Mouse (Mus musculus) forelimb bud, embryonic 11.5 days (tissue): ENCODE results near the gene Foxp1.

Experiments used
- DNase-seq: peaks from one replicate; pipeline ENCODE4 v3.0.0-alpha.2; 2012; ENCODE audit warnings: low read depth, low spot score

The Foxp1 gene

DNA sequence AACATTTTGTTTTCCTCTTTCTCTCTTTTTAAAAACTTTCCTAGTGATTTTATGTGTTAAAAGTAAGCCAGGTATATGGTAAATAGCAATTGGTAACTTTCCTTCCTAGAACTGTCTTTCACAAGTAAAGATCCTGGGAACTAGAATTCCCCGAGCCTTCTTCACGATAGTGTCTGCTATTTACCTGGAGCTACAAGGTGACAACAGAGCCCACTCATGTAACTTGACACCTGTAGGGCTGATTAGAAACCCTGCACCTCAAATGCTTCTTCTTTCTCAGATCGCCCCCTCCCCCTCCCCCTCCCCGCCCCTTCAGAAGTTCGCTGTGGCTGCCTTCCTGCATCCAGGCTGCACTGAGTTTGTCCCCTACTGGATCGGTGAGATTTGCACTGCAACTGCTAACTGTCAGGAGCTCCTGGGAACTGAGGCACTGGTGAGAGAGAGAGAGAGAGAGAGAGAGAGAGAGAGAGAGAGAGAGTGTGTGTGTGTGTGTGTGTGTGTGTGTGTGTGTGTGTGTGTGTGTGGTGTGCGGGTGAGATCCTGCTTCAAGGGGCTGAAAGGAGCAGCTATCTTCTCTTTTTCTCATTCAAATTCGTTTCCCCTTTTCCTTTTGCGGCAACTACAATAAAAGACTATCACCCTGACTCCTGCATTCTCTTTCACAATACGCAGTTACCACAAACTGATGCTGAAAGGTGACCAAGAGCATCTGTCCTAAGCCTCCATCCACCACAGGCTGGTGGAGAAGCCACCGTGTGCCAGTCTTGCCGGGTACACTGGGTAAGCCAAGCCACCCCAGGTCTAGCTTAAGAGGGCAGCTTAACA is 259.2 kb downstream of the Foxp1 start:
- DNase-seq, result no peak

DNA sequence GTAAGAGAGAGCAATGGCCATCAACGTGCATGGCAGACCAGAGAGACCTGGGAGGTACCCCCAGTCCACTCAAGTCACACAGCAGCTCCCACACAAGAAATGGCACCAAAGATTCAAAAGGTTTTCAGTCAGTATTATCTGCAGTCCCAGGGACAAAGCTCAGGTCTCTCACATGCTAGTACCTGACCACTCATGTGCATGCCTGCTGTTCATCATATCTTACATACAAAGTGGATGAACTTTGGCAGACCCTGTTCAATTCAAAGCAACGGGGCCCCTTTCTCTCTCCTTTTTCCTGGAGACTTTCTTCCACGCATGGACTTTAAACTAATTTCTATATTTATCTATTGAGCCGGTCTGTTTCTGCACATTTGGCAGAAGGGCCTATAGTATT is 260.8 kb downstream of the Foxp1 start:
- no peak for DNase-seq

DNA sequence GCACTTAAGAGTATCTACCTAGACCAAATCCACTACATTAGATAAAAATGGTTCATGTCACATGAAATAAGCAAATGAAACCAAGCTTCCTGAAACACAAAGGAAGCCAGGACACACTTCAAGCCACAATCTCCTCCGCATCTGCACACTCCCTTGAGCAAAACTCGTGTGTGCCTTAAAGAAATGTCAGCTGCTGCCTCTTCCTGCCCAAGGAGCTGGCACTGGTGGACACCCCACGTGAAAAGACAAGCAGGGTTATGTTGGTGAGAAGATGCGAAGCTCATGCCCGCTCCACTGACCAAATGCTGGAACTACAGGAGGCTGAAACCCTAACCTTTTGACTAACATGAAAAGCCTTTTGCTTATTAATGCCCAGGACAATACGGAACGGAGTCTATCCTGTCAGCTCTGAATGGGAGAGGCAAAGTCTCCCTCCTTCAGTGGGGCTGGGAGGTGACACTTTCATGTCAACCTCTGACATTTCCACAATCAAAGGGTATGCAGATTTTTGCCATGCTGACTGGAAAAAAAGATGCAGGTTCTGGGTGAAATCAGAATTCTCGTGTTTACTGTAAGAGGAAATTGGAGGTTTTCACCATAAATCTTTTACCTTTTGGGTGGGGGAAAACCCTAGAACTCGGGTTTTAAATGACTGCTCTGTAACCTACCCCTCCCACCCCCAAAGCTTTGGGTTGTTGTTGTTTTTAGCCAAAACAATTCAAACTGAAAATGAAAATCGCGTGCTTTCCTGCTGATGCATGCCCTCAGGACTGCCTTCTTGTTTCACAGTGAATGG is 261.4 kb downstream of the Foxp1 start:
- DNase-seq, result no peak

DNA sequence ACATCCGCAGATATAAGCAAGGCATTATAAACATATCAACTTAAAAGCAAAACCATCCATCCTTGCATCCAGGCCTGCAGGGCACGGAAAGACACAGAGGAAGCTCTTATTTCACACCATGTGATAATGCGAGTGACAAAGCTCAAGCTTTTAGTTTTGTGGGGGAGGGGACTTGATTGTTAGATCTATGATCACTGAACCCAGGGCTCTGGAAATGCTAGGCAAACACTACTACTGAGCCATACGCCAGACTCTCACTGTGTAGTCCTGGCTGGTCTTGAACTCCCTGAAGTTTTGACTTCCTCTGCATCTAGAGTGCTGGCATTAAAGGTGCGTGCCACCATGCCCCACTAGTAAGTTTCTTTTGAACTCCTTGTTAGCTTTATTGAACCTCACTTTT is 264.2 kb downstream of the Foxp1 start:
- DNase-seq, result no peak

DNA sequence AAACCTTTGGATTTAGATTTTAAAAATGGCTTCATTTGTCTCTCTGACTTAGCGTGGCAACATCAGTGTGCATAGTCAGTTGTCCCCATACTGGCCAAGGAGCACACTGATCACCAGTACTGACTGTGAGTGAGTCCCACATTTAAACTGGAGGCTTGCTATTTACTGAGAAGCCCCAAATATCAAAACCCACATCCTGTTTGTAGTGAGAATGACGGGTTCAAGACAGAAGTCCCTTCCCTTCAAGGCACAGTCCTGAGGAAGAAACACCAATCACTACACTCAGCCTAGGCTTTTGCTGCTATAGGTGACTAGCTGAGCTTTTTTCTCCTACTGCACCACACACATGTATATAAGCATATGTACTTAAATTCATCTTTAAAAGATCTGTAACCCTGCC is 264.8 kb downstream of the Foxp1 start:
- DNase-seq, result no peak

DNA sequence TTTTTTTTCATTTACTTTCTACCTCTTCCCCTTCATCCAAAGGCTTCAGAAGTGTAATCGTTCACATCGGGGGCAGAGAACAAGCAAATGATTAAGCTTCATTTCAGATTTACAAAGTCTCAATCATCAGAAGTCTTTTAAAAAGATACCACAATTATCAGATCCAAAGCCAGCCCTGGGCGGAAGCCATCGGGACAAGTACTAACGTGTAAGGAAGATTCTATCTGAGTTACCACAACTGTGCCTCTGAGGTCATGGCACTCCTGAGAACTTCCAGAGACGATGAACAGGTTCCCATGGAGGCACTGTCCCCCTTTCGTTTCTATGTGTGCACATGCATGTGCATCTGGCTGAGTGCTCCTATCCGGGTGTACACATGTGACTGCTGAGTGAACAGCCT is 269.2 kb downstream of the Foxp1 start:
- no peak for DNase-seq

DNA sequence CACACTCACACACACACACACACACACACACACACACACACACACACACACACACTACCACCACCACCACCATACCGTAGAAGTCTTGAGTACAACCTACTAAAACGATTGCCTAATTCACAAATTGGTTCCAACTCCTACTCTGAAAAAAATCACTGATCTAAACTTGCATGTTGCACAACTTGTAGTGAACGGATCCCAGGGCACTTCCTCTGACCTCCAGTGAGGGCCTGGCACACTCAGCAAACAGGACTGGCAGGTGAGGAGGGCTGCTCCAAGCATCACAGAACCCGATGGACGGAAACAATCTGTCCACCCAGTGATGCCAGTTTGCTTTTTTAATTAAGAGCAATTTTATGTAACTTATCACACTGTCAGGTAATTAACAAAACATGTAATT is 269.7 kb downstream of the Foxp1 start:
- DNase-seq, result no peak

DNA sequence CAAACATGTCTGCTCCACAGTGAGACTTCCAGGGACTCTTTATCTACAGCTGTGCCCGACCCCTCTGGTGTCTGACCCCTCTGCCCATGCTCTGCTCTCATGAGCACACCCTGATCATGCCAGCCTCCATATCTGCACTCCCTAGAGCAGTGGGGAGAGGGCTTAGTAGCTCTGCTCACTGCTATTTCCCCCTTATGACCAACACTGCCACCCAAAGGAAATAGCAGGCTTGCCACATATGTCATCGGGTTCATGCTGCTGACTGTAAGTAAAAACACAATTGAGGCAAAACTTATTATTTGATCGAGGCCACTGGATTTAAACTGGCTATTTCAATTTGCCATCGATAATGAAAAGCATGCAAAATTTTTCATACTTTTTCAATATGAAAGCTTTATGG is 270.6 kb downstream of the Foxp1 start:
- DNase-seq, result no peak

DNA sequence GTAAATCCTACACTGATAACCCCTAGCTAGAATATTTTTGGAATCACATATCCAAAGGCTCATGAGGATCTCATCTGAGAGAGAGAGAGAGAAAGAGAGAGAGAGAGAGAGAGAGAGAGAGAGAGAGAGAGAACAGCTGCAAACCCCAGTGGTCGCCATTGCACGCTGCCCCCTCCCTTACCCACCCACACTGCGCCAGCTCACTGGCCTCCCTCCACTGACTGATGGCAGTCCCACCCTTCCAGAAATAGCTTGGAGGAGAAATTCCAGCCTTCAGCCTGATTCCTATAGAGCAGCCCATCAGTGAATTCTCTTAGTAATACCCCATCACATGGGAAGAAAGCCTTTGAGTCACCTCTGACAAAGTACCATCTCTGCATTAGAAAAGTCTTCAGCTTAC is 271.3 kb downstream of the Foxp1 start:
- DNase-seq, result no peak

DNA sequence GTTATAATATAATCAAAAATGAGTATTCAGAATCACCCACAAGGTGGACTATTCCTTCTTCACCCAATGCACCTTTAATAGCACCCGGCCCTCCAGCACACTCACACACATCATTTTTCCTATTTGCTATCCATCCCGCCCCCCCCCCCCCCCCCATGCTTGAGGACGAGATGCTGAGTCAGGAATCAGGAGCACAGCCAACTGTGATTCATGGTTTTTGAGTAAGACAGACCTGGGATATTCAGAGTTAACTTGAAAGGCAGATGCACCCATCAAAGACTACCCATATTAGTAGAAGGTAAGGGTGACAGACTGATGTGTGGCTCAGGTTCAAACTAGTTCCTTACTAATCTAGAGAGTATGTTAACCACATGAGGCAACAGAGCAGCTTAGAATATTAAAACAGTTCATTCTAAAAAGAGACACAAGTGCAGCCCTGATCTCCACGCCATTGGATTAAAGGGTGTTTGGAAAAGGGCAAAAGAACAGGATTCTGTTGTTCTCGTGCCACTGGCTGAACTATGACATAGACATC is 273.0 kb downstream of the Foxp1 start:
- DNase-seq, result no peak

DNA sequence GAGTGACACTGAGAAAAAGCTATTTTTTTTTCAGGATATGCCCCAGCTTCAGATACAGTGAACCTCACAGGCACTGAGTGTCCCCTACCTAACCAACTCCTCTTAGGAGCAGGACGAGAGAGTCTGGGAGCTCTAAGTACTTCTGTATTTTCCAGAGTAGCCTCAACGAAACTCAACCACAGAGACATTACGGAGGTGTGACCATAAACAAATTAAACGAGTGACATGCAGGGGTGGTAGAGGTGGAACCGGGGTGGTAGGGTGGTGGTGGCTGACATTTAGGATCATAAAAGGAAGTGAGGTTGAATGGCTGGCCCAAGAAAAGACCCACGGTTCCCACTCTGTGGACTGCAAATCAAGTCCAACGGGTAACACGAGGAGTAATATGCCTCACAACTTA is 274.1 kb downstream of the Foxp1 start:
- no peak for DNase-seq

DNA sequence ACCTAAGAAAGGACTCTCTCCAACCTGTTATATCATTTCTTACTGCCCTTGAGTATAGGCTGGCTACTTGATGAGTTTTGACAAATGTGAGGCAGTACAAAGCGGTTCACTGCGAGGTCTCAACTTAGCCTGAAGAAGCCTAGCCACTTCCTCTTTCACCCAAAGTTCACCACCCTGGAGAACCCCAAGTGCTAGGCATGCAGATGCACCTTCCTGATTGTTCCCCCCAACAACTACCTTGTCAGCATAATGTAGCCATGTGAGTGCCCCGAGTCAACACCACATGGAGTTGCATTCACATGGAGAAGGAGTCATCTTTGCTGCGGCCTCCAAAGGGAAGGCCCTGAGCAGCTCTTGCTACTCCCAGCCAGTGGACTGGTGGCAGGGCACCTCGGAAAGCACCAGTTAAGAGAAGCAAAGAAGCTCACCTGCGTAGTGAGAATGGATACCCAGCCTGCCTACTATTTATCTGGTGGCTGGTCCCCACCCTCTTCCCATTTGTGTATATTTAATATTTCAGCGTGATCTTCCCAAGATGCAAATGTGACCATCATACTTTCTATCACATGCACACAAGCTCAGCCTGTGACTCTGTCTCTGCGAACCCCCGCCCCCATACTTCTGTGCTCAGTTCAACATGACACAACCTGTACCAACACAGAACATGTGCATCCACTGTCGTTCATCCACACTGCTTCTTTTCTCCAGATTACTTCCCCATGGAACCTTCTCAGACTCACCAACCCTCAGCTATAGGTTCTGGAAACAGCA is 280.7 kb downstream of the Foxp1 start:
- DNase-seq, result no peak

DNA sequence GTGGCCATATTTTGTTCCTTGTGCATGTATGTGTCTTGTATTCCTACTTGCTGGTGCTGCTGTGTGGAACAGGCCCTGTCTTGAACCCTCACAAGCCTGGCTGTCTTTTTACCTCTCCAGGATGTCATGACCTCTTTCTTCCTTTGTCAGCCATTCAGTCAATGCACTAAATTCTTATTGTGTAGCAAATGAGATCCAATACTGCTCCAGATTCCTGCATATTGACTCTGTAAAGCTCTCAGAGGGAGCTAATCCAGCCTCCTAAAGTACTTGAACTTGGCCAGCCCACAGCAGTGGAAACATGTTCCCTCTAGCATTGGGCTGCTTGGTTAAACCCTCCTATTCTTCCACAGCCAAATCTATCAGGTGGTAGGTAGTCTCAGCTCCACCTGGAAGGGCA is 281.8 kb downstream of the Foxp1 start:
- no peak for DNase-seq

DNA sequence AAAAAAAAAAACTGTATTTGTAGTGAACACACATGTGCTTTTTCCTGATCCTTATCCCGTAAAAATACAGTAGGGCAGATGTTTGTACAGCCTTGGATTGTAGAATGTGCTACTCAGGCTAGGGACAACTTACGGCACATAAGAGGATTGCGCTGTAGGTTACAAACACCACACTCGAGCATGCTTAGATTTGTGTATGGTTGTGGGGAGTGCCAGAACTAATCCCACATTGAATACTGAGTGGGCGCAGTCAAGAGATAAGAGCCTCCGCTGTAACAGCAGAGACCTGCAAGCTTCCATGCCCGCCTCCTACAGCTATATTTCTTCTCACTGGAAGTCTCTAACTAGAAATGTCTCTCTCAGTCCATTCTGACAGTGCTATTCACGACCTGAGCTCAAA is 286.9 kb downstream of the Foxp1 start:
- no peak for DNase-seq

DNA sequence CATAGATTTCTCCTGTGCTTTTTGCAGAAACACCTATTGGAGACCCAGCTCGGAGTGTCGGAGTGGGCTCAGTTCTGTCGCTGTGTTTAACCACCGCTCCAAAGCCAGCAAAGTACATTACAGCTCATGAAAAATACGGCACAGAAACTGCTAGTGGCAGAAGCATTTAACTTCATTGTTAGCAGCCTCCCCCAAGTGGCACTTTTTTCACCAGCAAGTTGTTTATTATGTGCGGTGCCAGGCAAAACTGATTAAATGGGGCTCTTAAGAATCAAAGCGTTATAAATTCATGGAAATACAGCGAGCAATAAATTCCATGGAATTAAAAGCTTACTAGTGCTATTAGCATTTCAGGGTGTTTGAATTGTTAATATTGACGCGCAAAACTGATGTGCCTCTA is 289.1 kb downstream of the Foxp1 start:
- peak; percentile 16 for DNase-seq

DNA sequence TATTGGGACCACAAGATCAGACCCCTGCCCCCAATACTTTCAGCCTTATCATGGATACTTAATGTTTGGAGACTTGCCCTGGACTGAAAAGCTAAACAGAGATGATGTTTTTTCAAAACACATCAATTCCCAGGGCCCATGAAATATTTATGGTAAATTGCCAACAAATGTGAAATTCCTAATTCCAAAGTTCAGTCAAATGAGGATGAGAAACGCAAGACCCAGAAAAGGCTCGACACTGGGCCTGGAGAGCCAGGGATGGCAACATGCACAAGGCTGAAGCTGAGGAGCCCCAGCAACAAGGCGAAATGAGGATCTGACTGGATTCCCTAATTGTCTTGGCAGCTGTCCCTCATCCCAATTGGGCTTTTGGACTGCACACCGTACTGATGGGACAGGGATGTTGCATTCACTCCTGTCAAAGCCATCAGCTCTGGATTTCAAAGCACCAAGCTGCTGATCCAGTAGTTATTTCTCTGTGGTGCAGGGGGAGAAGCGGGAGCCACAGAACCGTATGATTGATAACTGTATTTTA is 294.1 kb downstream of the Foxp1 start:
- no peak for DNase-seq

DNA sequence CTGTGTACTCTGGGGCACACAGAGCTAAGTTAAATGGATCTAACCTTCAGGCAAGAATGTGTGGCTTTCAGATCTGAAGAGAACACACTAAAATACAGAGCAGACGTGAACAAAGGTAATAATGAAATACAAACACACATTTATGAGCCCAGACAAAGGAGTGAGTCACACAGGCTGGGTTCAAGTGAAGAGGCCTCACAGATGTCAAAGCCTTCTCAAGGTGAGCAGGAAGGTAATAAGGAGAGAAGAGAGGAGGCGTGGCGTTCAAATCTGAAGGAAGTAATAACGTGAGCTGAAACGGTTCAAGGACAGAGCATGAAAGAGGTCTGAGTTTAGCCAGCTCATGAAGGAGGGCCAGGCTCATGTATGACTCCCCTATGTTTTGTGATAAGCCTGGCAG is 301.4 kb downstream of the Foxp1 start:
- no peak for DNase-seq

DNA sequence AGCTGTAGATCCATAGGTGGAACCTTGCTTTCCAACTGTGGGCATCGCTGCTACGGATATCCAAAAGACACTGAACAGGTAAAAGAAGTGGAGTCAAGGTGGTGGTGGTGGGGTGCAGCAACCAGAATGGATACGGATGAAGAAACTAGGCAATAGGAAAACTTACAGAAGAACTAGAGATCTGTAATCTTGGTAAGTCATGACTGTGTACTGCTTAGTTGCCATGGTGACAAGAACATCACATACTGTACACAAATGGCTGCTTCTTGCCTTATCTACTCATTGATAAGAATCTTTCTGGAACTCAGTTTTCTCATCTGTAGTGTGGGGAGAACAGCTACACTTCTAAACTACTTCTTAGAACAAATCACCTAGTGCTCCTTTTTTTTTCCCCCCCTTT is 302.0 kb downstream of the Foxp1 start:
- no peak for DNase-seq

DNA sequence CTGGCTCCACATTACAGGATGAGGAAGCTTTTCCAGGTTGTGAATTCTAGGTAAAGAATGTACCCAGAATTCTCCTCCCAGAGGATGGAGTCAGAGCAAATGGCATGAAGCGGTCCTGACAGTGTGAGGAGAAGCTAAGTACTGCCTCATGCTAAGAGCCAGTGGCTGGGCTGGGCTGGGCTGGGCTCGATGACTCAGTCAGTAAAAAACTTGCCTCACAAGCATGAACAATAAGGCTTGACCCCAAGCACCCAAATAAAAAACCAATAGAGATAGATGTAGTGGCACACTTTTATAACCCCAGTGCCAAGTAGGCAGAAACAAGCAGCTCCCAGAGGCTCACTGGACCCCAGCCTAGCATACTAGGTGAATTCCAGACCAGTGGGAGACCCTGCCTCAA is 304.7 kb downstream of the Foxp1 start:
- no peak for DNase-seq

DNA sequence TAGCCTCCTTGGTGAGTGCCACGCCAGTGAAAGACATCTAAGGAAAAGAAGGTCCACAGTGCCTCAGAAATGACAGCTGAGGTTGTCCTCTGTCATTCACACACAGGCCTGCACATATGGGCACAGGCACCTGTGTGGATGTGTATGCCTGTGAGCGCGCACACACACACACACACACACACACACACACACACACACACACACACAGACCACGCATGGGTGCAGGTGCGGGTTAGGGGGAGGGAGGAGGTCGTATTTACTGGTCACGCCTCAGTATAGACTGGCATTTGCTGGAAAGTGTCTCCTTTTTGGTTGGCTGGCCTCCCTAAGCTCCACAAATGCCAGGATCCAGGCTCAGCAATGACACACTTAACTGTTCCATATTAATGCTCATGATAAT is 305.4 kb downstream of the Foxp1 start:
- no peak for DNase-seq

DNA sequence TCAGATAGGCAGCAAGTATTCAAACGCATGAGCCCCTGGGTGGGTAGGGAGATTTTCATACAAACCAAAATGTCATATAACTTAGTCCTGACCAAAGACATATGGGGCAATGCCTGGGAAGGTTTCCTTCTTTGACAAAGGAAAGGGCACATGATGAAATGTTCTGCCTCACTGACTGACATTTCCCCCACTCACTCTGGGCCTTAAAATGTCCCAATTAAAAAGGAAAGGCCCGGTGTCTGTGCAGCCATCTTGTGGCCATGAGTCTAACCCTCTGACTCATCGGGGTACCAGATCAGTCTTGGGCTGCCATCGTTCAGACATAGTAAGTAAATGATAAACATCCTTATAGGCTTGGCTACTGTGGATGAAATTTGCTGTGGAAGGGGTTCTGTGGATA is 310.1 kb downstream of the Foxp1 start:
- DNase-seq, result no peak
